Mouse (Mus musculus): ENCODE measurements at regions not wholly inside any gene's neighbourhood (a gene's known extent, or its start where the extent isn't known, plus 50 kb on each side); places are given as distances from the start of the nearest gene placed in this dataset.

DNA sequence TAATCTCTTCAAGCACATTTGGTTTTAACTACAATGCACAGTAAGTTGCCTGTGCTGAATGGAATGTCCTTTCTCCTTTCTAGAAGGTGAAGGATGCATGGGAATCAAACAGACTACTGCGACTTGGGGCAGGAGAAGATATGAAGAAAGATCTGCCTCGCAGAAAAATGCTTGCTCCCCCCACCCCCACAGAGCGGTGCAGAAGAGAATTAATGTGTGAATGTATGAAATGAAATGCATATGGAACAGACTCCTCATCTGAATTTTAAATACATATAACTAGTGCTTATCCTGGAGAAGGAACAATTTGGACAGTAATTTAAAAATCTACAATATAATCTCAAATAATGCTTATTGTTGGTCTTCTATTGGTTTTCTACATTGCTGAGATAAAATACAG is 283.0 kb upstream of the Clnk start:
- DNase-seq: no peak

DNA sequence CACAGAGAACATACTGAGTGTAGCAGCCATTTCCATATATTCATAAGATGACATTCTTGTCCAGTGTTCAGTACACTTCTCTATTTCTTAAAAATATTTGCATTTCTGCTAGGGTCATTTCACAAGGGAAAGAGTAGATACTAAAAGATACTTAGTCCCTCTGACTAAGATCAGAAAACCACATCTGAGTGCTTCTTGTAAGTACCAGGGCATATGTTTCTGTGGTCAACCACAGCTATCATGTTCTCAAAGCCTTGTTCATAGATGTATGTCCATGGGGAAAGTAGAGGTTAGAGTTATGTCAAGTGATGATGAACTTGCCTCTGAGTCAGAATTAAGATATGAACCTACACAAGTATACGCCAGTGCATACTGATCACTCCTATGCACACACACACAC is 279.2 kb upstream of the Clnk start:
- no peak for DNase-seq

DNA sequence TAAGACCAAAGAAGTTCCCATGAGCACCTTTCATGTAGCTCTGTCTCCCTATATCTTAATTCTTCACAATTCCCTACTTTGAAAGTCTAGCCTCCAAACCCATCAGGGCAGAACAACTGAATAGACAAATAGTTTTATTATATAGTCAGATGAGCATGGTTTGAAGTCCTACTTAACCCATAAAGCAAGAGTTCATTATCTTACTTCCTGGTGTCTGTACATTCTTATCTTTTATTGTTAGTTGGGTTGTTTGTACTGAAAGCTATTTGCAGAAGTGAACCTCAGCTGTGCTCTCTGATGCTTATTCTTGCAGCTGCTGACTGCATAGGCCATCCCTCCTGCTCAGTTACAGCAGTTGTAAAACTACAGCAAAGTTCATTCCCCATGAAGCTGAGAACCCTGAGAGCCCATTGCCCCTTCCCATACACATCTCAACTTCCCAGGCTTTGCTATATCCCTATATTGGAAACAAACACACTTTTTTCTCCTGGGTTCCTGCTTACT is 276.7 kb upstream of the Clnk start:
- no peak for DNase-seq

DNA sequence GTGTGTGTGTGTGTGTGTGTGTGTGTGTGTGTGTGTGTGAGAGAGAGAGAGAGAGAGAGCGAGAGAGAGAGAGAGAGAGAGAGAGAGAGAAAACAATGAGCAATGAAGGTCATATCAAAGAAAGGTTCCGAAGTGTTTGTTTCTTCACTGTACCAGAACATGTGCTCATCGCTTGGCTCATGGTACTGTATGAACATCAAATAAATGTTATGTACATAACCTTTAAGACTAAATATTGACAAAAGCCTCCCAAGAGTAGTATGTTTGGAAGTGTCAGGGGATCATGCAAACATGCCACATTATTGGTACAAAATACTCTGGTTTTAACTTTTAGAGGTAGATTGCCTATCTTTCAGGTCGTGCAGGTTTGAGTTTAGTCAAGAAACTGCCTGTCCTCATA is 275.3 kb upstream of the Clnk start:
- no peak for DNase-seq

DNA sequence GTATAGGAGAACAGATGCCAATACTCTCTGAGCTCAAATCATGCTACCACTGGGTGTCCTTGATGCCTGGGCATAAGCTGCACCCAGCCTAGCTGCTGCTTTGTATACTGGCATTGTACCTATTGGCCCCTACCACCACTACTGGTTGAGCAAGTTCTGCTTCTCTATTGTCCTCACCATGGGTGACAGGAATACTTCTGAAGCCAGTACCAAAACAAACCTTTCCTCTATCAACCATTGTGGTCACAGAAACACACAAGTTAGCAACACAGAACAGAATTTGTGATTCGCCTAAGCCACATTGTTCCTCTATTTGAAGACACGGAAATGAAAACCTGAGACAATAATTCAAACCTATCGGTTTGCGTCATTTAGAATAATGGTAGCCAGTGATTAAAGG is 274.3 kb upstream of the Clnk start:
- no peak for DNase-seq

GRCm38 (mm10) chr5:39145658-39146057 is 269.0 kb upstream of the Clnk start:
- DNase-seq: no peak

- no peak for DNase-seq
Measured at GRCm38 (mm10) chr5:39144225-39144624, 267.6 kb upstream of the Clnk start.

DNA sequence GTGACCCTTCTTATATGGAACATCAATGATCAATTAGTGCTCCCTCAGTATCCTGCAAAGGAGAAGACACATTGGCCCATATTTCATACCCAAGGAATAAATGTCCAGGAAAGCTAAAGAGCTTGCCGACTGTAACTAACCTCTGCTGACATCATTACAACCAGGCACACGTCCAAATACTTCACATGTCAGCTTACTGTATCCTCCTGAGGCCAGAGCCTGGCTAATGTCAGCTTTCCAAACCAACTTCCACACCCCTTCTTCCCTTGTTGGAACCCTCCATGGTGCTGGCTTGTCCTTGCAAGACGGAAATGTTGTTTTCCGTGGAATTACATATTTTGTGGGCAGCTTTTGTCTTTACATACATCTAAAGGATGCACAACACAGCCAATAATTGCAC is 267.0 kb upstream of the Clnk start:
- DNase-seq: no peak

DNA sequence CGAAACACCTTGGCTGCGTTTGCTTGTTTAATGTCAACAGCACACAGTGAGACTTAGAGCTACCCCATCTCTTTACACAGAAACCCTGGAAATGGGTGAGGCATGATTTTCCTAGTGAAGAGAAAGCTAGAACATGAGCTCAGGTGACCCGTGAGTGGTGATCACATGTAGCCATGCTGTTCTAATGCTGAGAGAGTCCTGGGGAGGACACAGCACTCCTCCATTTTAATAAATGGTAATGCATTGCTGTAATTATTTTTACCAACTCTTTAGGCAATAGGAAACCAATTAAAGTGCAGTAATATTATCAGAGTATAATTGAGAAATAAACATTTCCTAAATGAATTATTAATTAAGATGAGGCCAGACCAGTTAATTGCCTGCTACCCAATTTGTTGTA is 261.8 kb upstream of the Clnk start:
- DNase-seq: no peak

DNA sequence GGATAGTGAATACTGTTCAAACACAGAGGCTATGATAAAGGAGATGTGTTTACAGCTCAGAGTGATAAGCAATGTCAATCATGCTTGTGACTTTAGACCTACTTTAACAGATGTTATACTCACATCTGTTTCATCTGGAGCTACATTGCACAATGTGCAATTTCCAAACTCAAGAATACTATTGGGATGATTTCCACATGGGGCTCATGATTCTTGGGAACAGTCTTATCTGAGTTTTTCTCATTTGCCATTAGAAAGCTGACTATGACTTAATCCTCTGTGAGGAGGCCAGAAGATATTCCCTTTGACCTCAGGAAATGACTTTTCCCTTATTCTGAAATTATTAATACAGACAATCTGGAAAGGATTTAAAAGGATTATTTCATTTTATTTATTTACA is 252.3 kb upstream of the Clnk start:
- DNase-seq: no peak

DNA sequence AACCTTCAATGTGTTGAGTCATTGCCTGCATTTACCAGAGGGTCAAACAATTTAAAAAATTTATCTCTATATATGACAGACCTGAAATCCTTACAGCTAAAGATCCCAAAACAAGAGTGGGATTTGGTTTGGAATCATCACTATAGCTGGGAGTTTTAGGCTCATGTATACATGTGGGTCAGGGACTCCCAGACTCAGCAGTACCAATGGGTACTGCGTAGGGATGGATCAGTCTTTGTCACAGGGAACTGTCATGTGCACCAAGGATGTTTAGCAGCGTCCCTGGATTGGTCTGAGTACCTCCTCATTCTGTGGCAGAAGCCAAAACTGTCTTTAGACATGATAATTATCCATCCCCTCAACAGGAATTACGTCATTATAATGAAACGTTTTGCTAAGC is 250.2 kb upstream of the Clnk start:
- no peak for DNase-seq

DNA sequence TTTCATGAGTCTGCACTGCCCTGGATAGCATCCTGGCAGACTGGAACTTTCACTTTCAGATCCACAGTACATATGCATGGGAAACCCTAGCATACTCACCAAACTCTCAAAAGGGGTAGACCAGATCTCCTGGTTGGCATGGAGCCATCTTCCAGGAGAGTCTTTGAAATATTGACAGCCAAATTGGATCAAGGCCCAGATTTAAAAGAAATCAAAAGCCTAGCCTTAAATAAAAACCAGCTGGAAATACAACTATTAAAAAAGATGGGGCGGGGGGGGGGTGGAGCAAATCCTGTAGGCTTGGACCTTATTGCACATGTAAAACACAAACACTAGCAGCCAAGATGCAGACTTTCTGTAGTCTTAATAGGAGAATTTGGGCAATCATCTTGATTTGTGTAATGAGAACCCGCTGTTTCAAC is 249.7 kb upstream of the Clnk start:
- DNase-seq: peak; percentile 1

DNA sequence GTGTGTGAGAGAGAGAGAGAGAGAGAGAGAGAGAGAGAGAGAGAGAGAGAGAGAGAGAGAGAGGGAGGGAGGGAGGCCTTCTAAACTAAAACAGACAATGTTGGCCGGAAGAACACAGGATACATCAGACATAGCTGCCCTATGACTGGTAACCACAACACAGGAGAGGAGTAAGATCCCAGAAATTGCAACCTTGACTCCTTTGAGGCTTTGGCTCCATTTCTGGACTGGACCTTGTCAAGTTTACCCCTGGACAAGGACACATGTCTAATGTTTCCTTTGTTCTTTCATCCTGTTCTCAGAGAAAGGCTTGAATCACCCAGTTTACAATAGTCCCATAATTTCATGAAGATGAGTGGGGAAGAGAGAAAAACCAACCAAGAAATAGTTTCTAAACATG is 233.7 kb upstream of the Clnk start:
- no peak for DNase-seq

DNA sequence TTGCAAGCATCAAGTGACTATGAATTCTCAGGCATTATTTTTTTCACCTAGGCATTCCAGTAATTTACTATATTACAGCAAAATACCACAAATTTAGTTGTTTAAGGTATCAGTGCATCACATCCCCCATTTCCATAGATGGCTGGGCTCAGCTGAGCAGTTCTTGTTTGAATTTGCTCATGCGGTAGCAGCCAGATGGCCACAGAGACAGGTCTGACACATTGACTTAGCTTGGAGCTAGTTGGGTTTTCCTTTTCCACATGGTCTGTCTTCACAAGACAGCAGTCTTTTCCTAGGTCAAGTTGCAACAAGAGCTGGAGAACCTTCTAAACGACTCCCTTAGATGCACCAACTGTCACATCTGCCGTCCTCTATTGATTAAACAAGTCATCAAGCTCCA is 232.9 kb upstream of the Clnk start:
- no peak for DNase-seq

GRCm38 (mm10) chr5:39099113-39099512 is 222.5 kb upstream of the Clnk start:
- peak; percentile 67 for DNase-seq

DNA sequence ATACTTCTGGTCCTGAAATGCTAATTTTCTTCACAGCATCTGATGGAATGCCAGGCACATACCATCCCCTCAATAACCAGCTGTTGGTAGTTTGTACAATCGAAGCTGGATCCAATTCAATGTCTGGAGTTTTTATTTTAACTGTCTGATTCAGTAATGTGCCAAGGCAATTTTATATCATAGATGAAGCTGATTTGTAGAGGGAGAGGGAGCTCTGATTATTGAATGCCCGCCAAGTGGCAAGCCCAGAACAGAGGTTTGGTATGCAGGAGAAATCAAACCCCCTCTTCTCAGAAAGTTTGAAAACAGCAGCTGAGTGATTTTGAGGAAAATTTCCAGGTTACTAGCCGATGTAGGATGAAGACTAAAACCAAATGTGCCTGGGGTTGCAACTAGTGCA is 218.3 kb upstream of the Clnk start:
- DNase-seq: no peak

DNA sequence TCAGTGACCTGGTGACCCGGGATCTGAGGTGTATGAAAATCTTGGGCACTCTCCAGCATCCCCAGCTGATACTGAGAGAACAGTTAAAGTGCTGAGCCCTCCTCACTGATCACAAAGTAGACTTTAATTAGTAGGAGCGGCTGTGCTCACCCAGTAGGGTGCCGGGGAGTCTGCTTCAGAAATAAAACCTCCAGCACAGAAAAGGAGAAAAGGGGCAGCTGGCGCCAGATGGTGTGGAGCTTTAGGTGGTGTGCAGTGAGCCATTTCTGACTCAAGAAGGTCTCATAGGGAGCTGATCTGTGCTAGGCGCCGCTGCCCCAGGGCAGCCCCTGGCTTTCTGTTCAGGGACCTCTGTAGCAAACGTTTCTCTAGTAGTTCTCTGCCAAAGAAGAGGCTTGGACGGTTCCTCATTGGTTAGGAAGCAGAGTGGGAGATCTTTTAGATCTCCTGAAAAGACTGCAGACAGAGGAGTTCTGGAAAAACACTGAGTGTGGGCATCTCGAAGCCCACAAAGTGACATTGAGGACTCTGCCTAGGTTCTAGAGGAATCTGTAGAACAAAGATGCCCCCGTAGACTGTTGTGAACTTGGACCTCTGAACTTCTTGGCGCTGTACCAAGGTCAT is 200.1 kb upstream of the Clnk start:
- peak; percentile 15 for DNase-seq

DNA sequence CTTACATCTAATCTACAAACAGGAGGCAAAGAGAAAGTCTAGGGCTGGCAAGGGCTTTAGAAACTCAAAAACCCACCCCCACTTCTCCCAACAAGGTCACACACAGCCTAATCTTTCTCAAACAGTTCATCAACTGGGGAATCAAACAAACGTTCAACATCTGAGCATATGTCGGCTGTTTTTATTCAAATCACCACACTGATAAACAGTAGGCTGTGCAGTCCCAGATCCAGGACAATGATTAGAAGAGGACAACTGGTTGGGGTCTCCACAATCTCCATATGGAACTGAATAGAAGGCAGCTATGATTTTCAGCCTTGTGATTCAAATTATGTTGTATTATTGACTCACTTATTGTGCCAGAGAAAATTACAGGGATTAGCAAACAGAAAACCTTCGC is 193.1 kb upstream of the Clnk start:
- DNase-seq: no peak

GRCm38 (mm10) chr5:39063061-39063460 is 186.4 kb upstream of the Clnk start:
- DNase-seq: no peak

GRCm38 (mm10) chr5:39052490-39053250 is 176.1 kb upstream of the Clnk start:
- no peak for DNase-seq

- DNase-seq: no peak
Measured at GRCm38 (mm10) chr5:39050512-39050911, 173.9 kb upstream of the Clnk start.

GRCm38 (mm10) chr5:39049141-39049540 is 172.5 kb upstream of the Clnk start:
- DNase-seq: no peak

GRCm38 (mm10) chr5:39040467-39040866 is 163.9 kb upstream of the Clnk start:
- DNase-seq: no peak

- no peak for DNase-seq
Measured at GRCm38 (mm10) chr5:39023241-39023640, 146.6 kb upstream of the Clnk start.

DNA sequence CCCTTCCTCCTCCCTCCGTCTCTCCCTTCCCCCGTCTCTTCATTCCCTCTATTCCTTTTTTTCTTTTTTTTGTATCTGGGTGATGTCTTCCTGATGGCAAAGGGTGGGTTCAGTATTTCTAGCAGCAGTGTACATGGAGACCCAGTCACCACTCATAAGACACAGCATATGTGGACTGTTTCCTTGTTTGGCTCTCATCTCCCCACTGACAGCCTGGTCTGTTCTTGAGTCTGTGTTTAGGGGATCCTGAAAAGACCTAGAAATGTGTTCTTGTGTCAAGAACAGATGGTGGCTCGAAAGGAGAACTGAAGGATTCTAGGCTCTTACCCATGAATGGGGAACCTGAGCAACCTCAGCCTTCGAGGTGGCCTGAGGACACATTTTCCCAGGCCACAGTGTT is 124.0 kb upstream of the Clnk start:
- no peak for DNase-seq

All from kidney, adult 9 months (tissue).